Mouse (Mus musculus): ENCODE data around the gene 1700028K03Rik. TPM values are rescaled to one million over a fixed set of nuclear protein-coding genes. Genes with fewer than 3 reads are reported as not detected.

1700028K03Rik gene
- polyA plus RNA-seq, 1 experiment from 2014 or later: 0.22 TPM

GRCm38 (mm10) chr5:107499891-107500535 lies 34.5 kb upstream of the 1700028K03Rik start:
- no peak overlapping the region for H3K4me3 ChIP-seq (ENCODE audit: low read depth, low read length)
- H3K9ac ChIP-seq (replicated peaks; ENCODE audit: low read depth, low read length): no peak overlapping the region
- H3K4me1 ChIP-seq (ENCODE audit: control insufficient read depth, insufficient read depth, low read length): no peaks in the 10 kb centered on the region
- no peaks in the 10 kb centered on the region for H3K9me3 ChIP-seq (ENCODE audit: control insufficient read depth, low read depth, low read length)
- no peak overlapping the region for H3K4me2 ChIP-seq (replicated peaks; ENCODE audit: low read depth, low read length)
- no peaks in the 10 kb centered on the region for H3K36me3 ChIP-seq (ENCODE audit: control insufficient read depth, insufficient read depth, low read length)
- H3K27me3 ChIP-seq (ENCODE audit: control insufficient read depth, insufficient read depth, low read length): no peaks in the 10 kb centered on the region
- no peak overlapping the region for H3K27ac ChIP-seq (ENCODE audit: low read length)
- 83% methylated on average over 5 of the region's 5 CpGs for WGBS
- no peak for ATAC-seq (ENCODE audit: insufficient number of reproducible peaks, insufficient read depth, low FRiP score, low read depth)

- Histone ChIP-seq H3K27ac (ENCODE audit: low read length) (no peak overlapping the region), H3K4me3 (ENCODE audit: low read depth, low read length) (no peak overlapping the region), H3K27me3 (ENCODE audit: control insufficient read depth, insufficient read depth, low read length) (no peaks in the 10 kb centered on the region), H3K9me3 (ENCODE audit: control insufficient read depth, low read depth, low read length) (no peaks in the 10 kb centered on the region), H3K4me1 (ENCODE audit: control insufficient read depth, insufficient read depth, low read length) (no peaks in the 10 kb centered on the region), H3K4me2 (replicated peaks; ENCODE audit: low read depth, low read length) (no peak overlapping the region), H3K36me3 (ENCODE audit: control insufficient read depth, insufficient read depth, low read length) (no peaks in the 10 kb centered on the region), H3K9ac (replicated peaks; ENCODE audit: low read depth, low read length) (no peak overlapping the region)
- no peak for ATAC-seq (ENCODE audit: insufficient number of reproducible peaks, insufficient read depth, low FRiP score, low read depth)
- WGBS: 86% methylated on average over 1 of the region's 1 CpGs
These were observed 33.8 kb upstream of the 1700028K03Rik start for GRCm38 (mm10) chr5:107500741-107501140.

DNA sequence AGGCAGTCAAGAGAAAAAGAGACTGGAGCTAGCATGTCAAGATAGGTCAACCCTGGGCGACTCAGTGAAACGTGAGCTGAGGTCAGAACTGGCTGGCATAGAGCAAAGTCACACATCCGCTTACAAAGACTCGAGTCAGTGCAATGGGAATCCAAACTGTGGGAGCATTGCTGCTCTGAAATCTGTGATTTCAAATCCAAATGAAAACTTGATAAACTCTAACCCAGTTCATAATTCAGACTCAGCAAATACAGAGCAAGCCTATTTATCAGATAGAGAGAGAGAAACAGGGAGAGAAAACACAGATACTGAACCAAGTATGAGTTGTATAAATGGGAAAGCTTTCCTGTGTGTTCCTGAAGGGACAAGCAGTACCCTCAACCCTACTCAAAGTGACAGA lies 27.2 kb upstream of the 1700028K03Rik start, which contains the start of gene Gm42669:
TSS of gene Gm42669 (plus strand) at position 301 of the 400 bp plus-strand sequence.
- Histone ChIP-seq H3K9ac (replicated peaks; ENCODE audit: low read depth, low read length) (no peak within 1 kb of the TSS), H3K9me3 (ENCODE audit: control insufficient read depth, low read depth, low read length) (no peaks in the 10 kb centered on the region), H3K27ac (ENCODE audit: low read length) (no peak within 1 kb of the TSS), H3K4me2 (replicated peaks; ENCODE audit: low read depth, low read length) (no peak within 1 kb of the TSS), H3K36me3 (ENCODE audit: control insufficient read depth, insufficient read depth, low read length) (no peaks in the 10 kb centered on the region; the same call in 1 of the 2 replicates), H3K4me1 (ENCODE audit: control insufficient read depth, insufficient read depth, low read length) (no peaks in the 10 kb centered on the region), H3K27me3 (ENCODE audit: control insufficient read depth, insufficient read depth, low read length) (no peaks in the 10 kb centered on the region), H3K4me3 (ENCODE audit: low read depth, low read length) (no peak within 1 kb of the TSS)
- ATAC-seq (ENCODE audit: insufficient number of reproducible peaks, insufficient read depth, low FRiP score, low read depth): no peak
- 72% methylated on average over 4 of the region's 4 CpGs for WGBS

GRCm38 (mm10) chr5:107510503-107510902 lies 24.0 kb upstream of the 1700028K03Rik start:
- H3K4me2 ChIP-seq (replicated peaks; ENCODE audit: low read depth, low read length): no peak overlapping the region
- no peaks in the 10 kb centered on the region; the same call in 1 of the 2 replicates for H3K36me3 ChIP-seq (ENCODE audit: control insufficient read depth, insufficient read depth, low read length)
- H3K9ac ChIP-seq (replicated peaks; ENCODE audit: low read depth, low read length): no peak overlapping the region
- H3K27me3 ChIP-seq (ENCODE audit: control insufficient read depth, insufficient read depth, low read length): no peaks in the 10 kb centered on the region
- WGBS: 90% methylated on average over 10 of the region's 10 CpGs
- H3K4me3 ChIP-seq (ENCODE audit: low read depth, low read length): no peak overlapping the region
- no peak for ATAC-seq (ENCODE audit: insufficient number of reproducible peaks, insufficient read depth, low FRiP score, low read depth)
- no peak overlapping the region for H3K27ac ChIP-seq (ENCODE audit: low read length)
- H3K4me1 ChIP-seq (ENCODE audit: control insufficient read depth, insufficient read depth, low read length): no peaks in the 10 kb centered on the region
- no peaks in the 10 kb centered on the region for H3K9me3 ChIP-seq (ENCODE audit: control insufficient read depth, low read depth, low read length)

DNA sequence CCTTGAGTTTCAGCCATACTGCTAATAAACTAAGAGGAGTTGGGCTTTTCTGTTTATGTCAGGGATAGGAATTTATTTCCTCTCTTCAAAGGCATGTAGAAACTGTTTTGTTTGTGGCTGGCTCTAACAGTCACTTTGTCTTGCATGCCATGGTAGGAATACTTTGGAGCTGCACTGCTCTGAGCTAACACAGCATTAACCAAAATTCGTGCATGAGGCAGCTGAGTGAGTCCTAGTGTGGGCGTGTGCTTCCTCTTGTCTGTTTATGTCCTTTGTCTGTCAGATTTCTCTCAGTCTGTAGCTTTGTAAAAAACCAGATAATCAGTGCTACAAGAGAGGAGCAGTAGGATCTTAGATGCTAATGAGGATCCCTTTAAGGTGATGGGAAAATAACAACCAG lies 23.2 kb upstream of the 1700028K03Rik start:
- WGBS: 47% methylated on average over 2 of the region's 2 CpGs
- ATAC-seq (ENCODE audit: insufficient number of reproducible peaks, insufficient read depth, low FRiP score, low read depth): no peak
- H3K4me1 ChIP-seq (ENCODE audit: control insufficient read depth, insufficient read depth, low read length): no peaks in the 10 kb centered on the region

DNA sequence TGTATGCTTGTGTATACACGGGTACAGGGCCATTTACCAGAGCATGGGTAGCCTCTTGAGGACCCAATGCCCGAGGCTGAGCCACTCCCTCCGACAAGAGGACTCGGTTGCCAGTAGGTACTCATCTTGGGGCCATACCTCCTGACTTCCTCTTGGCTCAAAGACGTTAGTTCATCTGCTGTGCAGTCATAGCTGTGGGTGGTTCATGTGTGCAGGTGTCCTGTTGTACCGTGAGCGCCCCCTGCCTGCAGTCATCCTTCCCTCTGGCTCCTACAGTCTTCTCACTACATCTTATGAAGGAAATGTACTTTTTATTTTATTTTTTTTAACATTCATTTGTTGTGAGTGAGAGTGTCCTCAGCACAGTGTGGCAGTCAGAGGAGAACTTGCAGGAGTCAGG lies 20.9 kb upstream of the 1700028K03Rik start:
- Histone ChIP-seq H3K4me2 (replicated peaks; ENCODE audit: low read depth, low read length) (no peak overlapping the region), H3K27me3 (ENCODE audit: control insufficient read depth, insufficient read depth, low read length) (no peaks in the 10 kb centered on the region), H3K4me3 (ENCODE audit: low read depth, low read length) (no peak overlapping the region), H3K9ac (replicated peaks; ENCODE audit: low read depth, low read length) (no peak overlapping the region), H3K4me1 (ENCODE audit: control insufficient read depth, insufficient read depth, low read length) (no peaks in the 10 kb centered on the region), H3K36me3 (ENCODE audit: control insufficient read depth, insufficient read depth, low read length) (no peaks in the 10 kb centered on the region), H3K27ac (ENCODE audit: low read length) (no peak overlapping the region), H3K9me3 (ENCODE audit: control insufficient read depth, low read depth, low read length) (no peaks in the 10 kb centered on the region)
- ATAC-seq (ENCODE audit: insufficient number of reproducible peaks, insufficient read depth, low FRiP score, low read depth): no peak
- 51% methylated on average over 7 of the region's 7 CpGs for WGBS

More for the DNA sequence above, 23.2 kb upstream of the 1700028K03Rik start:
- Histone ChIP-seq H3K9ac (replicated peaks; ENCODE audit: low read depth, low read length) (no peak overlapping the region), H3K27ac (ENCODE audit: low read length) (no peak overlapping the region), H3K9me3 (ENCODE audit: control insufficient read depth, low read depth, low read length) (no peaks in the 10 kb centered on the region), H3K36me3 (ENCODE audit: control insufficient read depth, insufficient read depth, low read length) (no peaks in the 10 kb centered on the region; the same call in 1 of the 2 replicates), H3K4me2 (replicated peaks; ENCODE audit: low read depth, low read length) (no peak overlapping the region), H3K27me3 (ENCODE audit: control insufficient read depth, insufficient read depth, low read length) (no peaks in the 10 kb centered on the region), H3K4me3 (ENCODE audit: low read depth, low read length) (no peak overlapping the region)

DNA sequence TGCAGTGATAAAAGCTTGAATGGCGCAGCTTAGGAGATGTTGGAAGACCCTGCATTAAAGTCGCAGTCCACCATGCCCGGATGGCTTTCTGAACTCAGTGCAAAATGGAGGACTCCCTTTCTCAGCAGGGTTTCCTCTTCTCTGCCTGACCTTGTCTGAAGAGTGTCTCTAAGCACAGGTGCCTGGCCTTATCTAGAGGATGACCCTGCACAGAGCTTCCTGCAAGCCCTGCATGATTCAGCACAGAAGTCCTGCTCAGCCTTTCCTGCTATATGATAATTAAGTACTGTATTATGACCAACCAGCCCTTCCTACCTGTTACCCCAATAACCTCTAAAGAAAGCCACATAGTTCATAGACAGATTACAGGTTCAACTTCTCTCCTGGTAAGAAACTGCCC lies 19.1 kb upstream of the 1700028K03Rik start:
- no peak overlapping the region for H3K27ac ChIP-seq (ENCODE audit: low read length)
- H3K36me3 ChIP-seq (ENCODE audit: control insufficient read depth, insufficient read depth, low read length): no peaks in the 10 kb centered on the region
- no peak overlapping the region for H3K4me2 ChIP-seq (replicated peaks; ENCODE audit: low read depth, low read length)
- H3K4me3 ChIP-seq (ENCODE audit: low read depth, low read length): no peak overlapping the region
- H3K27me3 ChIP-seq (ENCODE audit: control insufficient read depth, insufficient read depth, low read length): no peaks in the 10 kb centered on the region
- H3K9ac ChIP-seq (replicated peaks; ENCODE audit: low read depth, low read length): no peak overlapping the region
- H3K4me1 ChIP-seq (ENCODE audit: control insufficient read depth, insufficient read depth, low read length): no peaks in the 10 kb centered on the region
- 95% methylated on average over 3 of the region's 3 CpGs for WGBS
- no peaks in the 10 kb centered on the region for H3K9me3 ChIP-seq (ENCODE audit: control insufficient read depth, low read depth, low read length)
- ATAC-seq (ENCODE audit: insufficient number of reproducible peaks, insufficient read depth, low FRiP score, low read depth): no peak

GRCm38 (mm10) chr5:107516087-107516486 lies 18.4 kb upstream of the 1700028K03Rik start:
- WGBS: 93% methylated on average over 1 of the region's 1 CpGs
- Histone ChIP-seq H3K27ac (ENCODE audit: low read length) (no peak overlapping the region), H3K4me1 (ENCODE audit: control insufficient read depth, insufficient read depth, low read length) (no peaks in the 10 kb centered on the region), H3K9me3 (ENCODE audit: control insufficient read depth, low read depth, low read length) (no peaks in the 10 kb centered on the region), H3K27me3 (ENCODE audit: control insufficient read depth, insufficient read depth, low read length) (no peaks in the 10 kb centered on the region), H3K9ac (replicated peaks; ENCODE audit: low read depth, low read length) (no peak overlapping the region), H3K36me3 (ENCODE audit: control insufficient read depth, insufficient read depth, low read length) (no peaks in the 10 kb centered on the region), H3K4me3 (ENCODE audit: low read depth, low read length) (no peak overlapping the region), H3K4me2 (replicated peaks; ENCODE audit: low read depth, low read length) (no peak overlapping the region)
- ATAC-seq (ENCODE audit: insufficient number of reproducible peaks, insufficient read depth, low FRiP score, low read depth): no peak

- H3K36me3 ChIP-seq (ENCODE audit: control insufficient read depth, insufficient read depth, low read length): no peaks in the 10 kb centered on the region
- H3K9ac ChIP-seq (replicated peaks; ENCODE audit: low read depth, low read length): no peak overlapping the region
- H3K9me3 ChIP-seq (ENCODE audit: control insufficient read depth, low read depth, low read length): no peaks in the 10 kb centered on the region
- no peak overlapping the region for H3K4me3 ChIP-seq (ENCODE audit: low read depth, low read length)
- no peak overlapping the region for H3K27ac ChIP-seq (ENCODE audit: low read length)
- H3K4me2 ChIP-seq (replicated peaks; ENCODE audit: low read depth, low read length): no peak overlapping the region
- 94% methylated on average over 4 of the region's 4 CpGs for WGBS
- no peaks in the 10 kb centered on the region for H3K4me1 ChIP-seq (ENCODE audit: control insufficient read depth, insufficient read depth, low read length)
- H3K27me3 ChIP-seq (ENCODE audit: control insufficient read depth, insufficient read depth, low read length): no peaks in the 10 kb centered on the region
- ATAC-seq (ENCODE audit: insufficient number of reproducible peaks, insufficient read depth, low FRiP score, low read depth): no peak
These were observed 15.9 kb upstream of the 1700028K03Rik start for GRCm38 (mm10) chr5:107518602-107519001.
